Mouse (Mus musculus) lung, postnatal 14 days (tissue): ENCODE data around the gene Tmprss9.
A peak's percentile ranks its signal among the peaks of the same experiment; 100 is the strongest.
"Not testable (repeated sequence)": the region's sequence is repeated elsewhere in the genome, so short reads cannot be mapped to it uniquely, and the experiment has no call there.

Experiments
- DNase-seq: peaks from one replicate; pipeline ENCODE4 v3.0.0; 2021

The Tmprss9 gene

DNA sequence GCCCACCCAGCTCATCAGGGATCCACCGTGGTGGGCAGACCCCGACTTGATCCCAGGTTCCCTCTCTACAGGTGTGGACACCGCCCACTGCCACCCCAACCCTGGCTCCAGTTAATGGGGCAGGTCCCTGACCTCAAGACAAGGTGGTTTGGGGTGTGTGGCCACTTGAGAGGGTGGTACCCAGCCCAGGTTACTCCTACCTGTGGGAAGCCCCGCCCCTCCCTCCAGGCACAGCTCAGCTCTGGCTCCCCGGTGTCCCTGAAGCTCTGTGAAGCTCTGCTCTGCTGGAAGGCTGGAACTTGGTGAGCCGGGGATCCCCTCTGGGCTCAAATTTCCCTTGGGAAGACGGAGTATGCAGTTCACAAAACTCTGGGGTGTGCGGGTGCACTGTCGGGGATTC is at the start of gene Tmprss9:
Gene Tmprss9 (plus strand): TSS at position 268 of the 400 bp plus-strand sequence.
- no peak for DNase-seq

- DNase-seq, result peak; percentile 38
These were observed 49.7 kb upstream of the Tmprss9 start for GRCm38 (mm10) chr10:80821991-80822390.

GRCm38 (mm10) chr10:80822528-80822927 is 49.1 kb upstream of the Tmprss9 start:
- DNase-seq, result no peak

DNA sequence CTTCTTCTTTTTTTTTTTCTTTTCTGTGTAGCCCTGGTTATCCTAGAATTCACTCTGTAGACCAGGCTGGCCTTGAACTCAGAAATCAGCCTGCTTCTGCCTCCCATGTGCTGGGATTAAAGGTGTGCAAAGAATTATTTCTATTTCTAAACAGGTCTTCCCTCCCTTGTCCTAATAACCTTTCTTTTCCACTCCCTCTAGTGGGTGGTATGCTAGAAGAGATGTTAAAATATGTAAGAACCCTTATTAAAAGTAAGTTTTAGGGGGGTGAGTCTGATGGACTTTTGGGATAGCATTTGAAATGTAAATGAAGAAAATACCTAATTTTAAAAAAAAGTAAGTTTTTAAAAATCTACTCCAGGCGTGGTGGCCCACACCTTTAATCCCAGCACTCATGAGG is 48.3 kb upstream of the Tmprss9 start:
- no peak for DNase-seq

- DNase-seq, result no peak
These were observed 47.6 kb upstream of the Tmprss9 start for GRCm38 (mm10) chr10:80823847-80824643.

- DNase-seq, result no peak
These were observed 46.8 kb upstream of the Tmprss9 start for GRCm38 (mm10) chr10:80824827-80825226.

DNA sequence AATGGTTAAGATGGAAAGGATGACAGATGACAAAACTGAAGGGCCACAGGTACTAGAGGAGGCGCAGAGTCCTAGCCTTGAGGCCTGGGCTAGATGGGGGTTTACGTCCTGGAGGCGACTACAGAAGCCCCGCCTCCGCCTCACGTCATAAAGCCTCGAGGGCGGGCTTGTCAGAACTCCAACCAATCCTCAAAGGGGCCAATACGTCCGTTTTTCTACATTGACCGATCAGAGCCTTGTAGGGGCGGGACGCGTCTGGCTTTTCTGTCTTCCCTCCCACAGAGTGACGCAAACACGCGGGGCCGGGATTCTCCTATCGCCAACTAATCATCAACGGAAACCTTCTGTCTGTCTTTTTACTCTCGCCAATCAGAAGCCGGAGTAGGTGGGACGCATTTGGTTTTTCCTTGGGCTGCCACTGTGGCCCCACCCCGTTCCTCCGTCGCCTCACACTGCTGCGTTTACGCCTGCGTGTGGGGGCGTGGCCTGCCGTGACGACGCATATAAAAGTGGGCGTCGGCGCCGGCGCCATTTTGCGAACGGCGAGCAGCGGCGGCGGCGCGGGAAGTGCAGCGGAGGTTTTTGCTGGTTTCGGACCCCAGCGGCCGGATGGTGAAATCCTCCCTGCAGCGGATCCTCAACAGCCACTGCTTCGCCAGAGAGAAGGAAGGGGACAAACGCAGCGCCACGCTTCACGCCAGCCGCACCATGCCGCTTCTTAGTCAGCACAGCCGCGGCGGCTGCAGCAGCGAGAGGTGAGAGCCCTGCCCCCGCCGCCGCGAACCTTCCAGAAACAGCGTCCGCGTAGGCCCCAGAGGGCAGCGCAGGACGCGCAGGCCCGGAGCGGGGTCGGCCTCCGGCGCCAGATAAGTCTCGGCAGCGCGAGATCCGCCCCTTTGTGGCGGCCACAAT is 45.2 kb upstream of the Tmprss9 start, which contains the start of gene Oaz1:
Gene Oaz1 (plus strand): TSS at position 506 of the 912 bp plus-strand sequence.
- DNase-seq, result peak; percentile 98

DNA sequence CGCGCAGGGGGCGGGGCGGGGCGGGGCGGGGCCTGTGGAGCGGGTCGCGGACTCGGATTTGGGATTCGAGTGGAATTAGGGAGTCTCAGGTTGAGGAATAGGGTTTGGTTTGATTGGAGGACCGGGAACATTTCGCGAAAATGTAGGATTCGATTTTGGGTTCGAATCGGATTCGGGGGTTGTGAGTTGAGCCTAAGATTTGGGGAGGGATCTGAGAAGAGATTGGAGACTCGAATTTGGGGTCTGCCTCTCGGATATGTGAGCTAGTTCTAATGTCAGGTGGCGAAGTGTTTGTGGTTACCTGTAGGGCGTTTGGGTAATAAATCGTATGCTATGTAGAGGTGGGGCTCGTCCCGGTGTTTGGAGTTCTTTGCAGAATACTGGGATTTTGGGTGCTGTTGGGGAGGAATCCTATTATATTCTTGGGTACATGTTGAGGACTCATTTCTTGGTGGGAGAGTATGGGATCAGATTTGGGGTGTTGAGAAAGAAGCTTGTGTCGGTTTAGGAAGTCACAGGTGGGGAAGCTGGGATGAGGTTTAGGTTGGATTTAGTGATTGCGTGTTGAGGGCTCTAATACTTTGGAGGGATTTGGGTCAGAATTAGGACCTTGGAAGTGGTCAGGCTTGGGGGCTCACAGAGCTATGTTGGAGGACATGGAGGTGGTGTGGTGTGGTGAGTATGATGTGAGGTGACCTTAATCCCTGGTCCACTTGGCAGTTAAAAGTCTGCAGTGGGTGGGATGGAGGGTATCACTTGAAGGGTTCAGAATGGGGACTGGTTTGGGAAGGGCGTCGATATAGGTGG is 44.4 kb upstream of the Tmprss9 start:
- DNase-seq, result no peak

- DNase-seq, result no peak
These were observed 43.7 kb upstream of the Tmprss9 start for GRCm38 (mm10) chr10:80827870-80828420.

DNA sequence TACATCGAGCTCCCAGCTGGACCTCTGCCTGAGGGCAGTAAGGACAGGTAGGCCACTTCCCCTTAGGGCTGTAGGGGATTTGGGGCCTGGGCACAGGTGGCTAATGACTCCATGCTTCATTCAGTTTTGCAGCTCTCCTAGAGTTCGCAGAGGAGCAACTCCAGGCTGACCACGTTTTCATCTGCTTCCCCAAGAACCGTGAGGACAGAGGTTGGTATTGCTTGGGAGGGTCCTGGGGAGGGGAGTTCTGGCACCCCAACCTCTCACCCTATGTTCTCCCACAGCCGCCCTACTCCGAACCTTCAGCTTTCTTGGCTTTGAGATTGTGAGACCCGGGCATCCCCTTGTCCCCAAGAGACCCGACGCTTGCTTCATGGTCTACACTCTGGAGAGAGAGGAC is 43.1 kb upstream of the Tmprss9 start:
- DNase-seq, result not testable (repeated sequence)

- DNase-seq, result no peak
These were observed 42.0 kb upstream of the Tmprss9 start for GRCm38 (mm10) chr10:80829359-80830278.

- DNase-seq, result peak; percentile 69
These were observed 40.5 kb upstream of the Tmprss9 start for GRCm38 (mm10) chr10:80831136-80831535.

GRCm38 (mm10) chr10:80832818-80833217 is 38.8 kb upstream of the Tmprss9 start:
- DNase-seq, result no peak

DNA sequence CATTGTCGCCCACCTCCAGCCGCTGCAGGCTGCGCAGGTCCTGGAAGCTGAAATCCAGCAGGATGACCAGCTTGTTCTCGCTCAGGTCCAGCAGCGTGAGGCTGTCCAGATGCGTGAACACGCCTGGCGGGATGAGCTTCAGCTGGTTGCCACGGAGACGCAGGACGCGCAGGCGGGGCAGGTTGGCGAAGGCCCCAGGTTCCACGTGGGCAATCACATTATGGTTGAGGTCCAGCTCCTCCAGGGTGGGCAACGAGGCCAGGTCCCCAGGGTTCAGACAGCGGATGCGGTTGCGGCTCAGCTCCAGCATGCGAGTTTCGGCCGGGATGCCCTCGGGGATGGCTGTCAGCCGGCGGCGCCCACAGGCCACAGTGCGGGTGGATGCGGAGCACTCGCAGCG is 36.0 kb upstream of the Tmprss9 start:
- no peak for DNase-seq

GRCm38 (mm10) chr10:80836949-80837379 is 34.7 kb upstream of the Tmprss9 start:
- no peak for DNase-seq

DNA sequence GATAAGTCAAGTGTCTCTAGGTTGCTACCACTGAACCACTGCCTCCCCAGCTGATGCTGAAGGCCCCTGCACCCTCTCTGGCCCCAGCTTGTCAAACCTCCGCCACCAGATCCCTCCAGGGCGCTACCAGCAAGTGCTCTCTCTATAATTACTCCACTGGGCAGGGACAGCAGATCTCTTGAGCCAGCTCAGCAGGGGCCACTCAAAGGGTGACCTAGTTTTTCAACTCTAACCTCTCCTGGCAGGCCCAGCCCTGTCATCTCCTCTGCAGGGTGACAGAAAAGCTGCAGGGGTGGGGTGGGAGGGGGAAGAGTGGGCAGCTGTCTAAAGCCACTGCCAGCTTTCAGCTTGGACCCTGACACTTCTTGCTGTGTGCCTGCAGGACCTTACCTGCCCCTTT is 33.8 kb upstream of the Tmprss9 start:
- DNase-seq, result no peak

- no peak for DNase-seq
These were observed 33.2 kb upstream of the Tmprss9 start for GRCm38 (mm10) chr10:80838346-80838912.

- DNase-seq, result no peak
These were observed 31.8 kb upstream of the Tmprss9 start for GRCm38 (mm10) chr10:80839848-80840247.

- DNase-seq, result no peak
These were observed 30.0 kb upstream of the Tmprss9 start for GRCm38 (mm10) chr10:80841685-80842084.

- no peak for DNase-seq
These were observed 29.3 kb upstream of the Tmprss9 start for GRCm38 (mm10) chr10:80842334-80842733.
